17 mouse cellular contexts compared by ENCODE assay signal in genomic region chr19:57767051-57767450, GRCm38 (mm10).
"Had no signal": no experiment of that assay in that cellular context is flagged by ENCODE, and none has a peak within 500 bp of the region (broad histone marks: within the 10 kb centered on the region; RNA-seq: fewer than 3 reads in every experiment).

No protein-coding gene starts in this region.

- H3K4me3 ChIP-seq: neural tube, embryonic 12.5 days; neural tube, embryonic 13.5 days; neural tube, embryonic 15.5 days; stomach, embryonic 15.5 days had no signal

- H3K9ac ChIP-seq: neural tube, embryonic 12.5 days; neural tube, embryonic 13.5 days; neural tube, embryonic 15.5 days; stomach, embryonic 15.5 days had no signal

- H3K4me1 ChIP-seq: neural tube, embryonic 12.5 days; neural tube, embryonic 13.5 days; neural tube, embryonic 15.5 days; stomach, embryonic 15.5 days had no signal

- H3K27me3 ChIP-seq: neural tube, embryonic 12.5 days; neural tube, embryonic 13.5 days; neural tube, embryonic 15.5 days; stomach, embryonic 15.5 days had no signal

- DNase-seq: retina, postnatal 1 day; right cerebral cortex, adult 18-20 months; right cerebral cortex, postnatal 14 days; right cerebral cortex, postnatal 25 days; right cerebral cortex, postnatal 4 days; spleen, adult 18-20 months; thymus, adult 18-20 months; thymus, adult 2 months; thymus, postnatal 14 days; thymus, postnatal 25 days; thymus, postnatal 36 days; thymus, postnatal 4 days had no signal

- H3K27ac ChIP-seq: neural tube, embryonic 12.5 days; neural tube, embryonic 13.5 days; neural tube, embryonic 15.5 days; stomach, embryonic 15.5 days; stomach, postnatal 0 days had no signal

- H3K9me3 ChIP-seq: neural tube, embryonic 12.5 days; neural tube, embryonic 13.5 days; neural tube, embryonic 15.5 days; stomach, embryonic 15.5 days had no signal

- H3K36me3 ChIP-seq: neural tube, embryonic 13.5 days; neural tube, embryonic 15.5 days; stomach, embryonic 15.5 days had no signal
